Comparison of ENCODE assay signal across 8 mouse cellular contexts in the genomic region with DNA sequence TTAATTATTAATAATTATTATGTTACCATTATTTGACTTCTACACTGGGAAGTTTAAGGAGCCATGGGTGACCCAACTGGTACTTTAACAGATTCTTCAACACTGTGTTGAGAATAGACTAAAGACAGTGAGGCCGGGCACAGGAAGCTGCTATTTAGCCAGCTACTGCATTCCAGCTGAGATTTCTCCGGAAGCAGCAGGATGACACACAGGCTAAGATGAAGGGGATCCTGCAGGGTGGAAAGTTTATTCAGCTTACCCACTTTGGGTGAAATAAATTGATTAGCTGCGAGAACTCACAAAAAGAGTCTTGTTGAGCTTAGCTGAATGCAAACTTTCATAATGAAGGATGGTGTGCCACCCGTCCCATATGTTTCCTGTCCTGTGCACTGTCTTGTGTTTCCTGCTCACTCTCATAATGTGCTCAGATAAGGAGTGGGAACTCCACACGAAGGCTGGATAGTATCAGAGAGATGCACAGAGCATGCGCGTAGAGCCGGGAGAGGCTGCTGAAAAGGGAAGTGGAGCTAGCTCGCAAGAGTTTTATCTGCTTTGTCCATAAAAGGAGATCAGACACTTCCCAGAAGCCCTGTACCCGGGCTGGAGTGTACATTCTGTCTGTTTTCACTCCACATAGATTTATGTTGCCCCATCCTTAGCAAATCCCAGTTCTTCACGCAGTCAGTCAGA. TPM values are rescaled to one million over a fixed set of nuclear protein-coding genes. Genes with fewer than 3 reads are reported as not detected.
DNase-seq lines count a peak whose midpoint lies in the region; ATAC-seq and TF ChIP-seq lines count a peak whose summit lies in the region.

A gene (plus strand): TSS at position 445 of the 690 bp plus-strand sequence.

- H3K9me3 ChIP-seq in ES-E14 (ENCODE audit: control insufficient read depth, insufficient read depth, low read depth, low read length), result no peaks in the 10 kb centered on the region
- H3K9me3 ChIP-seq in hindbrain, embryonic 13.5 days, result no peaks in the 10 kb centered on the region

- H3K27ac ChIP-seq in ES-E14 (ENCODE audit: insufficient read depth, low read depth, low read length, poor library complexity, severe bottlenecking), result no peak within 1 kb of the TSS
- no peak within 1 kb of the TSS for H3K27ac ChIP-seq in hindbrain, embryonic 13.5 days
- peak within 1 kb of the TSS; percentile 19; the same call in 1 of the 2 replicates for H3K27ac ChIP-seq in spleen, adult 2 months (ENCODE audit: insufficient read depth, low read length)

- peaks cover 29% of the 10 kb centered on the region for H3K27me3 ChIP-seq in hindbrain, embryonic 13.5 days
- no peaks in the 10 kb centered on the region for H3K27me3 ChIP-seq in spleen, adult 2 months (ENCODE audit: control insufficient read depth, insufficient read depth, low read length)

- no peaks in the 10 kb centered on the region for H3K4me1 ChIP-seq in ES-E14 (ENCODE audit: control insufficient read depth in 2 of 2, insufficient read depth in 2 of 2, low read length in 2 of 2, poor library complexity in 1 of 2)
- peaks cover 15% of the 10 kb centered on the region for H3K4me1 ChIP-seq in hindbrain, embryonic 13.5 days (replicated peaks)
- H3K4me1 ChIP-seq in spleen, adult 2 months (ENCODE audit: control insufficient read depth, insufficient read depth, insufficient read length), result peaks cover 22% of the 10 kb centered on the region

- no peaks in the 10 kb centered on the region for H3K36me3 ChIP-seq in ES-E14 (ENCODE audit: control insufficient read depth, insufficient read depth, low read length, poor library complexity, severe bottlenecking)
- H3K36me3 ChIP-seq in hindbrain, embryonic 13.5 days, result no peaks in the 10 kb centered on the region
- H3K36me3 ChIP-seq in spleen, adult 2 months (ENCODE audit: control insufficient read depth, insufficient read depth, low read length), result no peaks in the 10 kb centered on the region

- no peak for DNase-seq in ES-E14 (ENCODE audit: low read depth, low spot score)
- no peak for DNase-seq in adrenal gland, postnatal 4 days (ENCODE audit: low spot score in 2 of 2)
- DNase-seq in gastrocnemius, adult 18-20 months (ENCODE audit: low spot score), result peak; percentile 39
- no peak for DNase-seq in layer of hippocampus, postnatal 25 days (ENCODE audit: extremely low spot score in 1 of 2, low spot score in 1 of 2)
- peak; percentile 77 for DNase-seq in lung, postnatal 36 days
- peak; percentile 45 to 72 for DNase-seq in spleen, adult 2 months (ENCODE audit: low read depth in 1 of 2, low spot score in 2 of 2)
- DNase-seq in cerebellum, postnatal 14 days, result no peak

- no peak within 1 kb of the TSS for H3K4me3 ChIP-seq in ES-E14 (ENCODE audit: insufficient read depth in 1 of 2, low read depth in 1 of 2, low read length in 2 of 2, poor library complexity in 1 of 2, severe bottlenecking in 1 of 2)
- H3K4me3 ChIP-seq in hindbrain, embryonic 13.5 days, result no peak within 1 kb of the TSS
- H3K4me3 ChIP-seq in spleen, adult 2 months (ENCODE audit: extremely low read depth, insufficient read depth, insufficient read length), result peak within 1 kb of the TSS; percentile 2; the same call in 1 of the 2 replicates

- TF ChIP-seq CTCF in spleen, adult 2 months (IDR thresholded peaks at IDR 0.05; ENCODE audit: extremely low read depth, insufficient read depth, insufficient read length, insufficient replicate concordance), result no peak

- H3K4me2 ChIP-seq in hindbrain, embryonic 13.5 days, result no peak within 1 kb of the TSS

- no peak; the same call in 1 of the 2 replicates for TF ChIP-seq POLR2A in spleen, adult 2 months (IDR thresholded peaks at IDR 0.05; ENCODE audit: low read depth, low read length)

- no peak within 1 kb of the TSS for H3K9ac ChIP-seq in ES-E14 (ENCODE audit: insufficient read depth, low read depth, low read length, poor library complexity, severe bottlenecking)
- H3K9ac ChIP-seq in hindbrain, embryonic 13.5 days, result no peak within 1 kb of the TSS

- in situ Hi-C loops in ES-E14 (cut with MboI; ENCODE audit: low sequenced_read_pairs in 2 of 2, unreplicated experiment in 2 of 2), result no loop called here

- ATAC-seq in hindbrain, embryonic 13.5 days (ENCODE audit: low FRiP score), result no peak

- WGBS in hindbrain, embryonic 13.5 days, result 56% methylated on average over 11 of the region's 11 CpGs
- WGBS in spleen, adult 2 months, result 16% methylated on average over 11 of the region's 11 CpGs

TF ChIP-seq in ES-E14, 5 proteins besides CTCF, POLR2A, EP300 and RAD21:
- TF ChIP-seq ZNF384 (IDR thresholded peaks at IDR 0.05; ENCODE audit: low read depth, low read length) (no peak), ZC3H11A (IDR thresholded peaks at IDR 0.05; ENCODE audit: borderline replicate concordance, low read depth, low read length) (no peak), MAFK (IDR thresholded peaks at IDR 0.05; ENCODE audit: insufficient read depth, low read depth, low read length) (no peak), HCFC1 (IDR thresholded peaks at IDR 0.05; ENCODE audit: borderline replicate concordance, insufficient read depth, low read length) (no peak), CHD2 (IDR thresholded peaks at IDR 0.05; ENCODE audit: low read depth, low read length) (no peak)

RNA-seq across cellular contexts. Expression of the gene that starts here (rescaled TPM):
- 20.6 and 31.1 TPM in 2 replicates for total RNA-seq in ES-E14 (2012; rRNA removed)
- total RNA-seq in adrenal gland, postnatal 4 days (2021), result 10 to 100 TPM; 20.2 to 26.7 TPM
- 10 to 100 TPM; 57.2 to 73.9 TPM for total RNA-seq in gastrocnemius, adult 18-20 months (2021)
- 14.5 and 15.4 TPM in 2 replicates for polyA plus RNA-seq in hindbrain, embryonic 13.5 days (2015; fragmentation: Nextera tagmentation; extraction: Ambion mirVana)
- total RNA-seq in layer of hippocampus, postnatal 25 days (2021), result 10 to 100 TPM; 26.9 to 32.4 TPM
- polyA plus RNA-seq in spleen, adult 2 months (2012; rRNA removed), result 16.8 and 24.1 TPM in 2 replicates

Comparison
In these comparisons a context has a peak if more than half of its experiments do, and no peak if none do; other contexts are left out.
1. DNase-seq: peak in gastrocnemius, adult 18-20 months (single experiment), lung, postnatal 36 days (single experiment) and spleen, adult 2 months (2 of 2); none in ES-E14 (single experiment), adrenal gland, postnatal 4 days (0 of 2), layer of hippocampus, postnatal 25 days (0 of 2) and cerebellum, postnatal 14 days (0 of 2).